In the genomic region with DNA sequence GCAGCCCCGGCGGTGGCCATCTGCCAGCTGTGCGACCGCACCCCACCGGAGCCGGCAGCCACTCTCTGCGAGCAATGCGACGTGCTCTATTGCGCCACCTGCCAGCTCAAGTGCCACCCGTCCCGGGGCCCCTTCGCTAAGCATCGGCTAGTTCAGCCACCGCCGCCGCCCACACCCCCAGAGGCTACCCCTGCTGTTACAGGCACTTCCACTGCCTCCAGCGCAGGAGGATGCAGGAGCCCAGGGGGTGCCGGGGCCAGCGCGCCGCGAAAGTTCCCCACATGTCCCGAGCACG, we compare ENCODE assay signal across 8 mouse cellular contexts. TPM values are rescaled to one million over a fixed set of nuclear protein-coding genes. Genes with fewer than 3 reads are reported as not detected.
DNase-seq lines count a peak whose midpoint lies in the region; ATAC-seq lines count a peak whose summit lies in the region.

No protein-coding gene starts in this region.

- peaks cover 31% of the 10 kb centered on the region for H3K4me1 ChIP-seq in lung, embryonic 15.5 days

- H3K4me3 ChIP-seq in lung, embryonic 15.5 days, result peak overlapping the region; percentile 52

- no peaks in the 10 kb centered on the region for H3K36me3 ChIP-seq in lung, embryonic 15.5 days

- H3K9me3 ChIP-seq in lung, embryonic 15.5 days, result no peaks in the 10 kb centered on the region

- intact Hi-C loops in heart, postnatal 10 days (cut with DNase I), result no loop called here

- peaks cover 72% of the 10 kb centered on the region for H3K27me3 ChIP-seq in lung, embryonic 15.5 days

- H3K9ac ChIP-seq in lung, embryonic 15.5 days, result no peak overlapping the region

- peak overlapping the region; percentile 100 for H3K4me2 ChIP-seq in lung, embryonic 15.5 days

- H3K27ac ChIP-seq in lung, embryonic 15.5 days, result no peak overlapping the region

- peak; percentile 19; the same call in 1 of the 2 replicates for ATAC-seq in lung, embryonic 15.5 days (ENCODE audit: borderline replicate concordance, extremely low read depth, low FRiP score, low TSS enrichment)

- under 1% methylated on average over 25 of the region's 25 CpGs for WGBS in lung, embryonic 15.5 days

- peak; percentile 26 for DNase-seq in urinary bladder, postnatal 25 days (ENCODE audit: low spot score)
- DNase-seq in urinary bladder, adult 2 months (ENCODE audit: low spot score), result no peak
- peak; percentile 74 for DNase-seq in embryo, embryonic 9.5 days (ENCODE audit: extremely low spot score)
- peak; percentile 54 for DNase-seq in heart, postnatal 10 days
- peak; percentile 55 for DNase-seq in layer of hippocampus, adult 9-11 months
- DNase-seq in retina, embryonic 14.5 days (ENCODE audit: low spot score), result peak; percentile 81
- DNase-seq in yolk sac, embryonic 10.5 days (ENCODE audit: low spot score), result peak; percentile 29

RNA-seq across cellular contexts. Expression of gene Trim67, which starts 1.5 kb away (rescaled TPM):
- polyA plus RNA-seq in urinary bladder, adult 2 months (2012; rRNA removed), result 0.08 and 0.10 TPM in 2 replicates
- 1 to 10 TPM in 1 of 2 experiments, under 1 TPM in 1; 0.22 to 1.2 TPM for total RNA-seq in heart, postnatal 10 days (2021)
- polyA plus RNA-seq in lung, embryonic 15.5 days (2015; fragmentation: Nextera tagmentation; extraction: Ambion mirVana), result 0.66 and 0.67 TPM in 2 replicates

RNA-seq across cellular contexts. Expression of gene Fam89a, which starts 42.8 kb away (rescaled TPM):
- polyA plus RNA-seq in urinary bladder, adult 2 months (2012; rRNA removed), result 1.1 and 1.5 TPM in 2 replicates
- 1 to 10 TPM; 1.8 TPM for total RNA-seq in heart, postnatal 10 days (2021)
- polyA plus RNA-seq in lung, embryonic 15.5 days (2015; fragmentation: Nextera tagmentation; extraction: Ambion mirVana), result 11.3 and 14.4 TPM in 2 replicates
